Mouse (Mus musculus) ES-Bruce4 (cell line): ENCODE data around the gene Macrod2. TPM values are rescaled to one million over a fixed set of nuclear protein-coding genes. Genes with fewer than 3 reads are reported as not detected.

Experiments
- H3K27ac ChIP-seq: 2 replicates; pipeline ENCODE4 v1.5.1; 2012; ENCODE audit warnings: low read length, inconsistent platforms; ENCODE audit not compliant: insufficient read depth
- H3K27me3 ChIP-seq: 2 replicates; pipeline ENCODE4 v1.6.1; 2012; ENCODE audit warnings: mild to moderate bottlenecking, low read length, inconsistent platforms; ENCODE audit not compliant: control insufficient read depth, poor library complexity, insufficient read depth, severe bottlenecking
- H3K36me3 ChIP-seq: 2 replicates; pipeline ENCODE4 v1.6.1; 2012; ENCODE audit warnings: inconsistent platforms, mild to moderate bottlenecking, low read length, moderate library complexity; ENCODE audit not compliant: control insufficient read depth, poor library complexity, insufficient read depth, severe bottlenecking
- H3K4me1 ChIP-seq: one replicate; pipeline ENCODE4 v1.8.1; 2011; ENCODE audit warnings: low read length; ENCODE audit not compliant: control insufficient read depth, insufficient read depth
- H3K4me3 ChIP-seq: 2 replicates; pipeline ENCODE4 v1.5.1; 2011; ENCODE audit warnings: low read depth, mild to moderate bottlenecking, low read length
- H3K9ac ChIP-seq: 2 replicates; pipeline ENCODE4 v1.6.1; 2012; ENCODE audit warnings: low read depth, mild to moderate bottlenecking, inconsistent platforms; ENCODE audit not compliant: poor library complexity, severe bottlenecking
- H3K9me3 ChIP-seq: replicated peaks from 2 replicates; pipeline ENCODE4 v1.6.1; 2012; ENCODE audit warnings: mild to moderate bottlenecking, low read length, inconsistent platforms; ENCODE audit not compliant: control insufficient read depth, poor library complexity, insufficient read depth, severe bottlenecking
- CTCF ChIP-seq: IDR thresholded peaks from one replicate; pipeline ENCODE4 v1.8.1; 2011; ENCODE audit warnings: low read depth, low read length
- EP300 ChIP-seq: IDR thresholded peaks from 2 replicates; pipeline ENCODE4 v1.6.1; 2011; ENCODE audit warnings: low read depth, low read length; ENCODE audit not compliant: insufficient read depth
- POLR2A ChIP-seq: IDR thresholded peaks from one replicate; pipeline ENCODE4 v1.8.1; 2011; ENCODE audit warnings: low read length; ENCODE audit not compliant: insufficient read depth
- polyA plus RNA-seq: library from polyadenylated mRNA; stranded (reverse); fragments of >200 nt; gene quantifications from 2 replicates; pipeline ENCODE4 v1.2.4, GENCODE M21; 2011; ENCODE audit warnings: low read depth; ENCODE audit not compliant: missing spikeins, insufficient read depth, insufficient read length

Macrod2 gene
- polyA plus RNA-seq, 1 experiment: 11.9 TPM

DNA sequence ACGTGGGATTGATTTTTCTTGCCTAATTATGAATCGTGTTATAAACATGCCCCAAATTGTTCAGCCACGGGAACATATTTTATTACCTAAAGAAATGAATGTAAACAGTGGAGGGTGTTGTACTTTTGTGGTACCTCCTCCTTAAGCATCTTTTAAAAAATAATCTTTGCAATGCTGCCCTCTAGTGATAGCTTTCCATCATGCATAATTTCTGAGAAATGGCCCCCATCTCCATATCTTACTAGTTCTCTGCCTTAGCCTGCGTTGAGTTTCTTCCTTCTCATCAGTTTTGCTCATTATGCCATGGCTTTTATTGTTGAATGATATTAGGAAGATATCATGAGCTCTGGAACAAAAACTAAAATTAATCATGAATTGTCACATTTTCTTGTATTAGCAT lies 32.2 kb downstream of the Macrod2 start:
- TF ChIP-seq CTCF (no peak), EP300 (no peak), POLR2A (no peak)
- Histone ChIP-seq H3K9ac (no peak overlapping the region), H3K4me3 (no peak overlapping the region), H3K27ac (no peak overlapping the region), H3K4me1 (no peaks in the 10 kb centered on the region), H3K36me3 (no peaks in the 10 kb centered on the region), H3K27me3 (no peaks in the 10 kb centered on the region), H3K9me3 (no peaks in the 10 kb centered on the region)

DNA sequence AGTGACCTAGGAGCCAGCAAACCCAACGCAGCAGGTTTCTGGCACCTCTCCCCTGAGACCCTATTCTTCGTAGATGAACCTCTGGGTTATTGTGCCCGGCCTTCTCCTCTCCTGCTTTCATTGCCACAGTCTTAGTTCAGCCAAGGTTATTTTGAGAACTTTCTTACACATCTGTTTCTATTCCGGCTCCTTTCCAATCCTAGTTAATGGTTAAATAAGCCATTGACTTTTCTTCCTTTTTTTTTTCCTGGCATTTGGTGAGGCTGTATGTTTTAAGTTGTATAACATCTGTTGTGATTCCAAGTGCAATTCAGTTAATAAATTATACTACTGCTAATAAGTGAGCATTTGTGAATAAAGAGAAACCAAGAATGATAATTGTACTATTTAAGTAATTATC lies 44.0 kb downstream of the Macrod2 start:
- H3K4me3 ChIP-seq: no peak overlapping the region
- no peaks in the 10 kb centered on the region for H3K36me3 ChIP-seq
- no peaks in the 10 kb centered on the region for H3K9me3 ChIP-seq
- H3K4me1 ChIP-seq: no peaks in the 10 kb centered on the region
- H3K27me3 ChIP-seq: no peaks in the 10 kb centered on the region
- no peak overlapping the region for H3K27ac ChIP-seq
- no peak overlapping the region for H3K9ac ChIP-seq
- TF ChIP-seq CTCF (no peak), POLR2A (no peak), EP300 (no peak)

DNA sequence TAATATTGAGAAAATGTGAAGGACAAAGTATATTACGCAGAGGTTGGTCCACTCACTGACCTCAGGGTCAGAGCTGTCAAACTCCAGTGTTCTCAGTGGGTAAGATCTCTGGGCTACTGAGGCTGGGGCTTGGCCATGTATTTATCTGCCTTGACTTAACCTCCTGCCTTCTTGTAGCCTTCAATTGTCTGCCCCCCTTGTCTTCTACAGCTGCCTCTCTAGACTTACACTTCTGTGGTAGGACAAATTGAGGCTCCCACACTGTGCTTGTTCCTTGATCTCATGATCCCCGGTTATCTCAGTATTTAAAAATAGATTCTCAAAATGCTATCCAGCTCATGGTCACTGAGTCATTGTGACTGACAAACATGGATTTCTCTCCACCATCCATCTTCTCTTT lies 53.5 kb downstream of the Macrod2 start:
- Histone ChIP-seq H3K4me1 (no peaks in the 10 kb centered on the region), H3K9ac (no peak overlapping the region), H3K27me3 (no peaks in the 10 kb centered on the region), H3K9me3 (no peaks in the 10 kb centered on the region), H3K4me3 (no peak overlapping the region), H3K36me3 (no peaks in the 10 kb centered on the region), H3K27ac (no peak overlapping the region)
- TF ChIP-seq EP300 (no peak), CTCF (no peak), POLR2A (no peak)

DNA sequence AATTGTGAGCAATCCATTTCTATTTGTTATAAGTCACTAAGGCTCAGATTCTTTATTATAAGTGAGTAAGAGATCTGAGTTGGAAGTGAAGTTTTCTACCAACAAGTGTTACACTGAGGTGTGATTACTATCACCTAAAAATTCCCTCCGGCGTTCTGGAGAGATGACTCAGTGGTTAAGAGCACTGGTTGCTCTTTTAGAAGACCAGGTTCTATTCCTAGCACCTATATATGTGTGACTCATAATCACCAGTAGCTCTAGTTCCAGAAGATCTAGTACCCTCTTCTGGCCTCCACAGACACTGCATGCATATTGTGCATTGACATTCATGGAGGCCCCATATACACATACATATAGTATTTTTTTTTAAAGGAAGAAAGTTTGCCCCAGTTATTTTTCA lies 80.7 kb downstream of the Macrod2 start:
- no peaks in the 10 kb centered on the region for H3K36me3 ChIP-seq
- no peak for TF ChIP-seq CTCF
- TF ChIP-seq EP300: no peak
- TF ChIP-seq POLR2A: no peak
- H3K27ac ChIP-seq: no peak overlapping the region
- H3K9ac ChIP-seq: no peak overlapping the region
- H3K9me3 ChIP-seq: no peaks in the 10 kb centered on the region
- no peaks in the 10 kb centered on the region for H3K4me1 ChIP-seq
- H3K27me3 ChIP-seq: no peaks in the 10 kb centered on the region
- no peak overlapping the region for H3K4me3 ChIP-seq

DNA sequence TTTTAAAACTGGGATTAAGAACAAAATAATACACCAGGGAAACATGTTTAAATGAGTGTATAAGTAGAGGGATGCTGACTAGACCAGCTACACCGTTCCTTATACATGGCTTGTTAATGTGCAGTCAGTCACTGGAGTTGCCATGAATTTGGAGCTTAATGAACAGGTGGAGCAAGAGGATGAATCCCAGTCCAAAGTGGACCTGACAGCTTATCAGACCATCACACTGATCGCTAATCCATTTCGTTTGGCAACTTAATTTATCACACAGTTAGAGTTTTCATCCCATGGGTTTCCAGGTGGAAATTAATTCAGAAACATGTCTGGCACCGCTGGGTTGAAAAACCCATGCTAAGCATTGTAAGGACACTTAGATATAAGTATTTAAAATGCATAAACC lies 81.8 kb downstream of the Macrod2 start:
- H3K27ac ChIP-seq: no peak overlapping the region
- TF ChIP-seq CTCF (no peak), EP300 (no peak), POLR2A (no peak)
- H3K36me3 ChIP-seq: no peaks in the 10 kb centered on the region
- no peak overlapping the region for H3K9ac ChIP-seq
- H3K9me3 ChIP-seq: no peaks in the 10 kb centered on the region
- no peaks in the 10 kb centered on the region for H3K27me3 ChIP-seq
- no peak overlapping the region for H3K4me3 ChIP-seq
- no peaks in the 10 kb centered on the region for H3K4me1 ChIP-seq

DNA sequence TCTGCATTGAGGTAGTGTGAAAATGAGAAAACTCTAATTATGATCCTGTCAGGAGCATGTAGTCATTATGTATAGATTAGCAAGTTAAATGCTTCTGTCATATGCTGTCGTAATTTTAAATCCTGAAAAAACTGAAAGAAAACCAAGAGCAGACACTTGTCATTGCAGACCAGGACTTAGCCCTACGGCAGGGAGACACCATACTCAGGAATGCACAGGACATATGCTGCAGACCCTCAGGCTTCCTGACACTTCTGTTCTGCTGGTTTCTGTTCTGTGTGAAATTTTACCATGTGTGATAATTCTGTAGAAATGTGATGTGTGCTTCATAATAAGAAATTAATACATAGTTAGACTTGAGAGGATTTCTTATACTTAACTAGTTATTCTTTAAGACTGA lies 87.5 kb downstream of the Macrod2 start:
- Histone ChIP-seq H3K27ac (no peak overlapping the region), H3K4me1 (no peaks in the 10 kb centered on the region), H3K27me3 (no peaks in the 10 kb centered on the region), H3K36me3 (no peaks in the 10 kb centered on the region), H3K9me3 (no peaks in the 10 kb centered on the region), H3K4me3 (no peak overlapping the region), H3K9ac (no peak overlapping the region)
- no peak for TF ChIP-seq EP300
- TF ChIP-seq CTCF: no peak
- TF ChIP-seq POLR2A: no peak
